Mouse (Mus musculus): ENCODE data around the gene Tspan3. TPM values are rescaled to one million over a fixed set of nuclear protein-coding genes. Genes with fewer than 3 reads are reported as not detected.

The Tspan3 gene
- total RNA-seq, 2 experiments from 2014 or later, result 126 to 152 TPM

DNA sequence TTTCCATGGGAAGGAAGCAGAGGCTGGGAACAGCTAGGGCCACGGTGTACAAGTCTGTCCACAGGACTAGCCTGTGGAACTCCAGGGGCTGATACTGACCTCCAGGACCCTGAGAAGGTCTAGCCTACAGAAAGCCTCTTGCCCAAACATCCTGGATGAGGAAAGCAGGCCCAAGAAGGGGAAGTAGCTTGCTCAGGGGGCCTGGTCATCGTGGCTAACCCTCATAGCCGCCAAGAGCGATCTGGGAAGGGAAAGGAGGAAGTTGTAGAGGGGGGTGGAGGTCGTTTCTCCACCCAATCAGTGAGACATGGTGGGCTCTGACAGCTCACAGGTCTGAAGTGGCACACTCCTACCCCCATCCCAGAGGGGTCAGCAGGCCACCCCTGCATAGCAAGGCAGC, 57.1 kb downstream of the Tspan3 start:
- no peak for DNase-seq

DNA sequence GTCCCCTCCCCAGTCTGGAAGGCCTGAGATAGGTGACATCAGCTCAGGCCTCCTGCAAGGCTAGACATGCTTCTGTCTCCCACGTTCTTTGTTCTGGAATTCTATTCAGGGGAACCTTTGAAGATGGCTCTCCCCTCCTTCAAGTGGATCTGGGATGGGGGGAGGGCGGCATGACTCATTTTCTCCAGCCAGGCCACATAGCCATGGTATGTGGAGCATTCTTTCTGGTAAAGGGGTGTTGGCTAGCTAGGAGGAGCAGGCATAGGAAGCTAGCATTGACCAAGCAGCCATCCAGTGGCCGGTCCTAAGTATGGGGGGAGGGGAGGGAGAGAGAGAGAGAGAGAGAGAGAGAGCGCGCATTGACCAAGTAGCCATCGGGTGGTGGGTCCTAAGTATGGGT, 57.8 kb downstream of the Tspan3 start:
- no peak for DNase-seq

DNA sequence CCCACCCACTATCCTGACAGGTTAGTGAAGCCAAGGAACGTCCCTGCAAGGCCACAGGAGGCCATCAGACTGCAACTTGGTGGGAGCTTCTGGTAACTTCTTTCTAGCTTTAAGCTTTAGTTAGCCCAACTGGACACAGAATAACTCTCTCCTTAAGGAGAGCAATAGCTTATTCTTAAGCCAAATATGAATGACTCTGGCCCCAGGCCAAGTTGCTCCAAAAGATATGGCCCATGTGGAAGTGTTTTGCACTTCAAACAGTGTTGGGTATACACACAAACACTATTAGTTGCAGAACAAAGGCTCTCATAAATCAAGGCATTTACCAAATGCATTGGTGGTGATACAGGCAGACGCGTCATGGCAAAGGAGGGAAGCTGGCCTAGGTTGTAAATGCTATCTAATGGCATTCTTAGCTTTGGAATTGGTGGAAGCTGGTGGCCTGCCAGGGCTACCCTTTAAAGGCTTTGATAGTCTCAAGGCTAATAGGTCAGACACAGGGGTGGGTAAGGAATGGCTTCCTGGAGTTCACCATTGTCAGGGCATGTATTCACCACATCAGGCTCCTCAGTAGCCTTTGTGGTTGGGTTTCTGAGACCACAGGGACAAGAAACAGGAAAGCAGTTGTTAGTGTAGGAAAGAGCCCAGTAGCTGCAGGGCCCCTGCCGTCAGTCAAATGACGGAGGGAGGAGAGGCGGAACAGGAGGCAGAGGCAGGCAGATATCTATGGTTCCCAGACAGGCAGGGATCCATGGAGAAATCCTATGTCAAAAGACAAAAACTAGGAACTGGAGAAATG, 58.8 kb downstream of the Tspan3 start:
- DNase-seq, result no peak

DNA sequence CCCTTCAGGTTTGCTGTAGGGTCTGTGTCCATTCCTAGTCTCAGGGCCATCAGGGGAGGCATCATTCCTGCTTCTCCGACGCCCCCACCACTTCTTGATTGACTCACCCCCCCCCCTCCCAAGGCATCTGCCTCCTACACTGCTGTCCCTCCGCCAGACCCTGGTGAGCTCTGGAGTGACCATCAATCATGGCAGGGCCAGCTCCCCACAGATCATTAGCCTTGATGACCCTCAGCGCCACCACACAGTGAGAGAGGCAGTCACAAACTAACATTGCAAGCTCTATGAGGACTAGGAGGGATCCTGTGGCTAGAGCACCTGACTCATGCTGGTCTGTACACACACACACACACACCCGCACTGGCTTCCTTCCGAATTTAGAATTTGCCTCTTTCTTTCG, 60.4 kb downstream of the Tspan3 start:
- DNase-seq, result no peak

DNA sequence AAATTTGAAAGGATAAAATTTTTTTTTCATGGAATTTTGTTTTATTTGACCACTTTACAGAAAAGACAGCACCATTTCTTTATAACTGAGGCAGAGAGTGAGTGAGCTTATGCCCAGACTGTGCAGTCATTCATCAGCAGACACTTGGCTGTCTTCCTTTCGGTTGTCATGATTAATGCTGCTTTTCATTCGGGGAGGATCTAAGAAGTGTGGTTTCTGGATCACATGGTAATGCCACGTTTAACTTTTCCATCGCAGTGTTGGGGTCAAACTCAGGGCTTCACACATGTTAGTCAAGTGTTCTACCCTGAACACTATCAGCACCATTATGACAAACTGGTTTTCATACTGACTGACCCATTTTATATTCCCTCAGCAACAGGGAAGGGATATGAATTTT, 64.3 kb downstream of the Tspan3 start:
- DNase-seq, result no peak

DNA sequence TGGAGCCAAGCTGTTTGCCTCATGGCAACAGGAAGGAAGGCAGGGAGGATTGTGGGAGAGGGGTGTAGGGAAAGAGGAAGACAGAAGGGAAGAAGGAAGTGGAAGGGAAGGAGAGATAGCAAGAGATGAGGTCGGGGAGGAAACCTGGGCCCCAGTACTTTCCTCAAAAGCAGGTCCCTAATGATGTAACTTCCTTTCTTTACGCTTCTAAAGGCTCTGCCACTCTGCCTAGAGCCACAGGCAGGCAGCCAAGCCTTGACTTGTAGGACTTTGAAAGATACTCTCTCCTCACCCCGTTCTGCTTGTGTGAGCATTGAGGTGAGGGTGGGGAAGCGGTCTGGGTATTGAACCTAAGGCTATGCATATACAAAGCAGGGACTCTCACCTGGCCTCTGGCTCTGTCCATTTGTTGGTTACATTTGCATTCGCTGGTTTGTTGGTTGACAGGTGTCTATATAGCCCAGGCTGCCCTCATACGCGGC, 65.2 kb downstream of the Tspan3 start:
- DNase-seq, result no peak

DNA sequence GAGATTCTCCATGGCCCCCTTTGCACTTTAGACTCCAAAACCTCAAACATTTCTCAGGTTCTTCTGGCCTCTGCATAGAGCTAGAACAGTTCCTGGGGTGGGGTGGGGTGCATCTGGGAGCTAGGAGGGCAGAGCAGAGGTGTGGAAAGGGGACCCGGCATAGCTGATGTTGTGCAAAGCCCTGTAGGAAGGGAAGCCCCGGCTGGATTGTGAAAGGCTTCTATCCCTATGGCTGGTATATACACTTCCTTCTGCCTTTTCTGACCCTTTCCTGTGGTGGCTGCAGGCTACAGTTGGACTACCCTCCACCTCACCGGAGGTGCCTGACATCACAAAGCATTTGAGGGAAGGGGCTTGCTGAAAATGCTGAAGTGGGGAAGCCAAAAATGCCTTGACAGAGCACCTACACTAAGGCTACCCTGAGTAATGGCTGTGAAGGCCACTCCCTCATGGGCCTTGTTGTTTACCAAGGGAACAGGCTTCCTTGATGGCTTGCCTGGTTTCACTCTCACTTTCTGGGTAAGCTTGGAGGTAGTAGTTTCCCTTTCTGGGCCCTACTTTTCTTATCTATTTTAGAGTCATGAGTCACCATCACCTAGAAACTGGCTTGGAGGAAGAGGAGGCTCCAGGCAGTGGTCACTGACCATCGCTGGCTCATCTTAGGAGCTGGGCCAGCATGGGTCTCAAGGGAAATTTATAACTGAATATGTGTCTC, 67.5 kb downstream of the Tspan3 start:
- no peak for DNase-seq

DNA sequence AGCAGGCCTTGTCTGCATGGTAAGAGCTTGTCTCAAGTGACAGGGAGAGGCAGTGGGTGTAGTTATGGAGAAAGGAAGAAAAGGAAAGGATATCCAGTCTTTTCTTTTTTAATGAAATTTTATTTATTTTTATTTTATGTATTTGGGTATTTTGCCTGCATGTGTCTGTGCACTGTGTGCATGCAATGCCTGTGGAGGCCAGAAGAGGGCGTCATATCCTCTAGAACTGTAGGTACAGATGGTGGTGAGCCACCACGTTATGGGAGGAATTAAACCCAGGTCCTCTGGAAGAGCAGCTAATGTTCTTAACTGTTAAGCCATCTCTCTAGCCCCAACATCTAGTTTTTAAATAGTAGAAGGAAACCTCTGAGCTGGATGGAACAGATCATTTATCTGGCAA, 73.2 kb downstream of the Tspan3 start:
- no peak for DNase-seq

DNA sequence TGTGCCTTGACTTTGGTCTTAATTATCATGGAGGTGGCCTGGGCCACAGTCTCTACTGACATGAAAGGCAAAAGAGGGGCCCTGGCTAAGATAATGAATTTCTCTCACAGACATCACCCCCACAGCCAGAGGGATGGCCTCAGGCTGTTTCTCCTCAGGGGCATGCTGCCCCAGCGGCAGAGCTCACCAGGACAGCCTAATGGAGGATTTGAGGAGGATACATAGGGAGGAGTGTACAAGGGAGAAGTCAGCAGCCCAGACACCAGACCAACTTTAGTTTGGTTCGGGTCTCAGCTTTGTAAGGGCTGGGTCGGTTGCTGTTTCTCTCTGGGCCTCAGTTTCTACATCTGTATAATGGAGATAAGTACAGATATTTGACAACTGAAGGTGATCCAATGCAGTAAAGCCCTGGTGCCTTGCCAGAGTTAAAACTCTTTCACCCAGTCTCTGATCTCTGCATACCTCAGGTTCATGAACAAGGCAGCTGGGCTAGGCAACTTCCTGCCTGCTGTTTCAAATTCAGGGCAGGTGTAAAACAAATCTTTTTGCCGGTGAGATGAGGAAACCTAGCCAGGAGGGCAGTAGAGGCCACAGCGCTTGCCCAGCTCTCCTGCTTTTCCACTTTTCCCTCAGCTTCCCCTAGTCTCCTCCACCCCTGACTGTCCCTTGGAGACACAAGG, 74.6 kb downstream of the Tspan3 start:
- DNase-seq, result no peak

DNA sequence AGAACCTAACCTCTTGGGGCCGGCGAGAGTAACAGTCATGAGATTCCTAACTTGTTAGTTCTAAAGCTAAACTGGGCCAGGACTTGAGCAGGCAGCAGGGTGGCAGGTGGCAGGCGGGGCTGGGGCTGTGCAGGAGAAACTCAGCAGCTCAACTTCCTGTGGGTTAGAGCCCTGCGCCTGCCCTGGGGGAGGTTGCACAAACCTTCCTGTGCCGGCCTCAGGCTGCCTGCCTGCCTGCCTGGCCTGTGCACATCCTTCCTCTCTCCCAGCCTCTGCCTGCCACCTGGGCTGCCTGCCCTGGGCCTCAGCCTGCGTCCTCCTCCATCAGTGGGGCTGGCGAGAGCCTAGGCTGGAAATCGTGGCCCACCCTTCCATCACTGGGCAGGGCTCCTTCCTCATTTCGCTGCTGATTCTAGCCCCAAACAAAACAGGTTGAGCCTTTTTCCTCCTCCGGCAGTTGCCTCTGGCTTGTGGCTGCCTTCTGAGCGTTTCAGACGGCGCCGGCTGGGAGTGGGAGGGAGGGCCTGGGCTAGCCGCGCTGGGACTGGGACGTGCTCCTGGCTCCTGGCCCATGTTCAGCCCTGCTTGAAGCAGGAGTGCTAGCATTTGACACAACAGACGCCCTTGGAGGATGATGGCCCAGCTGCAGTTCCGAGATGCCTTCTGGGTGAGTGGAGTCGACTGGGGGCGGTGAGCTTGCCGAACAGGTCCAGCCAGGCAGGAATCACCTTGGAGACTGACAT, 75.3 kb downstream of the Tspan3 start, which contains the start of gene Pstpip1:
Gene Pstpip1, plus strand, starts transcription at position 185 of the 743 bp plus-strand sequence.
- DNase-seq, result peak; percentile 83

DNA sequence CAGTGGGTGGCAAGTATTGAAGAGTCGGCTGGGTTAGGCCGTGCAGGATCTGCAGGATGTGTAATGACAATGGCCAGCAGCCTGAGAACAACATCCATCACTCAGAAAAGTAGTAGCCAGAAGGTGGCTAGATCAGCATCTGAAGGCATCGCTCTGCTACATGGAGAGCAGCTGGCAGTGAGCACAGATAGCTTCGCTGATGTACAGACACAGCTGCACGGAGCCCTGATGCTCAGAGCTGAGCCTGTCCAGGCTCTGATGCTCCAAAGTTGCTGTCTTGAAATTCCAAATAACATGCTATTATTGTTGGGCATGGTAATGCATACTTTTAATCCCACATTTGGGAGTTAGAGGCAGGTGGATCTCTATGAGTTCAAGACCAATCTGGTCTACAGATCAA, 78.8 kb downstream of the Tspan3 start:
- DNase-seq, result no peak

Other genes starting within 250 kb of the Tspan3 start
- gene Scaper, start 227.4 kb downstream of the Tspan3 start, total RNA-seq (2021), result 10 to 100 TPM; 11.2 to 15.0 TPM
- gene 4930563M21Rik, start 154.9 kb downstream of the Tspan3 start, total RNA-seq (2021), result not detected
- 10 to 100 TPM; 40.1 to 41.2 TPM for gene Rcn2, start 123.6 kb downstream of the Tspan3 start, total RNA-seq (2021)
- gene Pstpip1, start 75.5 kb downstream of the Tspan3 start, total RNA-seq (2021), result 1 to 10 TPM; 3.6 to 4.9 TPM

Measured in adrenal gland, postnatal 10 days (tissue).